Mouse (Mus musculus): Measurements from ENCODE around the gene Rac2. TPM values are rescaled to one million over a fixed set of nuclear protein-coding genes. Genes with fewer than 3 reads are reported as not detected.

Rac2 gene
- polyA plus RNA-seq, 1 experiment from 2014 or later = 11.1 TPM

GRCm38 (mm10) chr15:78587050-78587994, 14.7 kb upstream of the Rac2 start:
- no peak overlapping the region for H3K4me3 ChIP-seq (replicated peaks)
- peaks cover 11% of the 10 kb centered on the region; the same call in 1 of the 2 replicates for H3K4me1 ChIP-seq
- no peak overlapping the region for H3K27ac ChIP-seq
- no peak overlapping the region for H3K4me2 ChIP-seq
- 52% methylated on average over 18 of the region's 18 CpGs for WGBS
- H3K27me3 ChIP-seq = peaks cover 5% of the 10 kb centered on the region; the same call in 1 of the 2 replicates
- 0 out of 2 replicates have a peak, but pooled peaks cover 3% of the 10 kb centered on the region for H3K9me3 ChIP-seq (replicated peaks)
- ATAC-seq (replicated peaks; ENCODE audit: low FRiP score) = peak; percentile 79
- H3K9ac ChIP-seq = no peak overlapping the region
- no peaks in the 10 kb centered on the region for H3K36me3 ChIP-seq

GRCm38 (mm10) chr15:78585404-78585803, 12.8 kb upstream of the Rac2 start:
- no peak for ATAC-seq (replicated peaks; ENCODE audit: low FRiP score)
- Histone ChIP-seq H3K4me3 (replicated peaks) (no peak overlapping the region), H3K9ac (no peak overlapping the region), H3K27me3 (peaks cover 5% of the 10 kb centered on the region; the same call in 1 of the 2 replicates), H3K9me3 (replicated peaks) (0 out of 2 replicates have a peak, but pooled peaks cover 3% of the 10 kb centered on the region), H3K4me2 (no peak overlapping the region), H3K4me1 (peaks cover 13% of the 10 kb centered on the region), H3K27ac (no peak overlapping the region), H3K36me3 (no peaks in the 10 kb centered on the region)
- 91% methylated on average over 7 of the region's 7 CpGs for WGBS

- no peak overlapping the region for H3K4me3 ChIP-seq (replicated peaks)
- ATAC-seq (replicated peaks; ENCODE audit: low FRiP score) = no peak
- H3K4me2 ChIP-seq = no peak overlapping the region
- H3K9ac ChIP-seq = no peak overlapping the region
- H3K4me1 ChIP-seq = peaks cover 25% of the 10 kb centered on the region
- 0 out of 2 replicates have a peak, but pooled peaks cover 3% of the 10 kb centered on the region for H3K9me3 ChIP-seq (replicated peaks)
- peaks cover 5% of the 10 kb centered on the region; the same call in 1 of the 2 replicates for H3K27me3 ChIP-seq
- H3K36me3 ChIP-seq = no peaks in the 10 kb centered on the region
- no peak overlapping the region for H3K27ac ChIP-seq
- WGBS = 32% methylated on average over 11 of the region's 11 CpGs
Measured at GRCm38 (mm10) chr15:78583352-78583751, 10.8 kb upstream of the Rac2 start.

GRCm38 (mm10) chr15:78576284-78576810, 3.8 kb upstream of the Rac2 start:
- no peaks in the 10 kb centered on the region for H3K27me3 ChIP-seq
- H3K4me3 ChIP-seq (replicated peaks) = no peak overlapping the region
- ATAC-seq (replicated peaks; ENCODE audit: low FRiP score) = no peak
- H3K4me2 ChIP-seq = no peak overlapping the region
- no peaks in the 10 kb centered on the region for H3K9me3 ChIP-seq (replicated peaks)
- H3K9ac ChIP-seq = no peak overlapping the region
- H3K36me3 ChIP-seq = no peaks in the 10 kb centered on the region
- H3K27ac ChIP-seq = no peak overlapping the region
- 66% methylated on average over 4 of the region's 4 CpGs for WGBS
- peaks cover 25% of the 10 kb centered on the region for H3K4me1 ChIP-seq

GRCm38 (mm10) chr15:78572270-78572600, 348 bp downstream of the Rac2 start:
- no peak overlapping the region for H3K4me3 ChIP-seq (replicated peaks)
- H3K4me1 ChIP-seq = 0 out of 2 replicates have a peak, but pooled peaks cover 4% of the 10 kb centered on the region
- H3K4me2 ChIP-seq = no peak overlapping the region
- no peaks in the 10 kb centered on the region for H3K36me3 ChIP-seq
- H3K27me3 ChIP-seq = no peaks in the 10 kb centered on the region
- H3K9me3 ChIP-seq (replicated peaks) = no peaks in the 10 kb centered on the region
- ATAC-seq (replicated peaks; ENCODE audit: low FRiP score) = no peak
- H3K9ac ChIP-seq = no peak overlapping the region
- no peak overlapping the region for H3K27ac ChIP-seq
- WGBS = 90% methylated on average over 5 of the region's 5 CpGs

GRCm38 (mm10) chr15:78571554-78572269, 871 bp downstream of the Rac2 start:
- H3K36me3 ChIP-seq = no peaks in the 10 kb centered on the region
- H3K27me3 ChIP-seq = no peaks in the 10 kb centered on the region
- H3K9ac ChIP-seq = no peak overlapping the region
- H3K4me1 ChIP-seq = 0 out of 2 replicates have a peak, but pooled peaks cover 4% of the 10 kb centered on the region
- 51% methylated on average over 16 of the region's 16 CpGs for whole genome bisulfite sequencing
- H3K4me2 ChIP-seq = no peak overlapping the region
- no peak overlapping the region for H3K27ac ChIP-seq
- no peak for ATAC-seq (replicated peaks; ENCODE audit: low FRiP score)
- H3K4me3 ChIP-seq (replicated peaks) = no peak overlapping the region
- no peaks in the 10 kb centered on the region for H3K9me3 ChIP-seq (replicated peaks)

GRCm38 (mm10) chr15:78570170-78570569, 2.4 kb downstream of the Rac2 start:
- H3K4me3 ChIP-seq (replicated peaks) = no peak overlapping the region
- no peaks in the 10 kb centered on the region for H3K9me3 ChIP-seq (replicated peaks)
- 94% methylated on average over 5 of the region's 5 CpGs for WGBS
- no peaks in the 10 kb centered on the region for H3K27me3 ChIP-seq
- no peak overlapping the region for H3K27ac ChIP-seq
- H3K4me1 ChIP-seq = 0 out of 2 replicates have a peak, but pooled peaks cover 4% of the 10 kb centered on the region
- no peaks in the 10 kb centered on the region for H3K36me3 ChIP-seq
- H3K4me2 ChIP-seq = no peak overlapping the region
- ATAC-seq (replicated peaks; ENCODE audit: low FRiP score) = no peak
- H3K9ac ChIP-seq = no peak overlapping the region

GRCm38 (mm10) chr15:78567608-78568120, 4.9 kb downstream of the Rac2 start:
- ATAC-seq (replicated peaks; ENCODE audit: low FRiP score) = no peak
- H3K9me3 ChIP-seq (replicated peaks) = no peaks in the 10 kb centered on the region
- H3K36me3 ChIP-seq = no peaks in the 10 kb centered on the region
- WGBS = 64% methylated on average over 9 of the region's 9 CpGs
- no peak overlapping the region for H3K9ac ChIP-seq
- H3K4me1 ChIP-seq = 0 out of 2 replicates have a peak, but pooled peaks cover 6% of the 10 kb centered on the region
- no peaks in the 10 kb centered on the region for H3K27me3 ChIP-seq
- H3K4me2 ChIP-seq = no peak overlapping the region
- no peak overlapping the region for H3K27ac ChIP-seq
- no peak overlapping the region for H3K4me3 ChIP-seq (replicated peaks)

GRCm38 (mm10) chr15:78564764-78565435, 7.7 kb downstream of the Rac2 start:
- no peak for ATAC-seq (replicated peaks; ENCODE audit: low FRiP score)
- Histone ChIP-seq H3K9me3 (replicated peaks) (no peaks in the 10 kb centered on the region), H3K9ac (no peak overlapping the region), H3K36me3 (no peaks in the 10 kb centered on the region), H3K27ac (no peak overlapping the region), H3K4me3 (replicated peaks) (no peak overlapping the region), H3K27me3 (no peaks in the 10 kb centered on the region), H3K4me1 (0 out of 2 replicates have a peak, but pooled peaks cover 5% of the 10 kb centered on the region), H3K4me2 (no peak overlapping the region)
- 72% methylated on average over 11 of the region's 11 CpGs for WGBS

- Histone ChIP-seq H3K36me3 (no peaks in the 10 kb centered on the region), H3K9ac (no peak overlapping the region), H3K4me1 (peaks cover 9% of the 10 kb centered on the region; the same call in 1 of the 2 replicates), H3K4me3 (replicated peaks) (no peak overlapping the region), H3K9me3 (replicated peaks) (no peaks in the 10 kb centered on the region), H3K4me2 (no peak overlapping the region), H3K27ac (no peak overlapping the region), H3K27me3 (no peaks in the 10 kb centered on the region)
- no peak for ATAC-seq (replicated peaks; ENCODE audit: low FRiP score)
- WGBS = 72% methylated on average over 5 of the region's 5 CpGs
Measured at GRCm38 (mm10) chr15:78563937-78564336, 8.6 kb downstream of the Rac2 start.

GRCm38 (mm10) chr15:78563344-78563743, 9.2 kb downstream of the Rac2 start:
- no peak overlapping the region for H3K27ac ChIP-seq
- ATAC-seq (replicated peaks; ENCODE audit: low FRiP score) = no peak

More at GRCm38 (mm10) chr15:78563344-78563743, 9.2 kb downstream of the Rac2 start:
- no peak overlapping the region for H3K4me3 ChIP-seq (replicated peaks)
- WGBS = 97% methylated on average over 3 of the region's 3 CpGs
- no peak overlapping the region for H3K4me2 ChIP-seq
- no peaks in the 10 kb centered on the region for H3K9me3 ChIP-seq (replicated peaks)
- peaks cover 12% of the 10 kb centered on the region; the same call in 1 of the 2 replicates for H3K4me1 ChIP-seq
- no peaks in the 10 kb centered on the region for H3K27me3 ChIP-seq
- no peak overlapping the region for H3K9ac ChIP-seq
- no peaks in the 10 kb centered on the region for H3K36me3 ChIP-seq

All from kidney, embryonic 15.5 days (tissue).